In the genomic region with DNA sequence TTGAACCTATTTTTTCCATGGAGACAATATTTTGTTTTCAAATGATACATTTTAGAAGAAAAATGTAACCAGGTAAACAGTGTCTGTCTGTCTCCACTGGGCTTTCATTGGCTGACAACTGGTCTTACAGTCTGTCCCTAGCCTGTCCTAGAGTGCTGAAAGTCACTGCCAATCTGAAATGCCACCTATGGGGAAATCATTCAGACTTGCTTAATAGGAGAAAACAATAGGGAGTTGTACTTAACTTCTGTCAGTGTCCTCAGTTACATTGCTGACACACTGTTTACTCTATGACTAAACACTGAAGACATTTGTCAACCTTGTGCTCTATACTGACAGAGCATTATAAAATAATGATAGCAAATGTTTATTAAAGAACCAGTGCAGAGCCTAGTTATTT, we compare ENCODE assay signal across 15 mouse cellular contexts.
"Had no signal": no experiment of that assay in that cellular context is flagged by ENCODE, and none has a peak within 500 bp of the region (broad histone marks: within the 10 kb centered on the region; RNA-seq: fewer than 3 reads in every experiment).

No protein-coding gene starts in this region.

- DNase-seq: cerebellum, adult 9-11 months; cerebellum, postnatal 10 days; cerebellum, postnatal 14 days; cerebellum, postnatal 25 days; cerebellum, postnatal 36 days; embryo, embryonic 11 days; forebrain, postnatal 0 days; gastrocnemius, adult 2 months; gastrocnemius, postnatal 10 days; gastrocnemius, postnatal 14 days; gastrocnemius, postnatal 25 days; gastrocnemius, postnatal 36 days; heart, adult 11 months; heart, adult 18-20 months; heart, adult 2 months had no signal
